Mouse (Mus musculus) forebrain, embryonic 10.5 days (tissue): Measurements from ENCODE around the gene Rplp1. TPM values are rescaled to one million over a fixed set of nuclear protein-coding genes. Genes with fewer than 3 reads are reported as not detected.

Experiments used
- DNase-seq: peaks from one replicate; pipeline ENCODE4 v3.0.0-alpha.2; 2017; ENCODE audit warnings: low spot score; ENCODE audit errors: extremely low spot score
- H3K27ac ChIP-seq: fragments of 300-500 bp; sonication (generic); 2 replicates; pipeline ENCODE4 v1.5.1; 2016; ENCODE audit warnings: mild to moderate bottlenecking
- H3K27me3 ChIP-seq: fragments of 300-500 bp; sonication (generic); 2 replicates; pipeline ENCODE4 v1.6.1; 2016; ENCODE audit warnings: mild to moderate bottlenecking; ENCODE audit not compliant: poor library complexity, severe bottlenecking
- H3K36me3 ChIP-seq: fragments of 300-500 bp; sonication (generic); replicated peaks from 2 replicates; pipeline ENCODE4 v1.6.1; 2016; ENCODE audit warnings: mild to moderate bottlenecking, moderate library complexity
- H3K4me1 ChIP-seq: fragments of 300-500 bp; sonication (generic); 2 replicates; pipeline ENCODE4 v1.6.1; 2016
- H3K4me3 ChIP-seq: fragments of 300-500 bp; sonication (generic); 2 replicates; pipeline ENCODE4 v1.5.1; 2016; ENCODE audit warnings: mild to moderate bottlenecking, moderate library complexity
- H3K9me3 ChIP-seq: fragments of 300-500 bp; sonication (generic); 2 replicates; pipeline ENCODE4 v1.6.1; 2016; ENCODE audit warnings: mild to moderate bottlenecking, moderate library complexity
- WGBS: fragments of 180-500 bp; shearing (Covaris S2); methylation state at CpG from one replicate; pipeline ENCODE4 v1.1.7; 2016; 5-methylcytosine and 5-hydroxymethylcytosine counted together
- polyA plus RNA-seq: library from polyadenylated mRNA; unstranded; fragments of >200 nt; fragmentation: Nextera tagmentation; extraction: Ambion mirVana; gene quantifications from 2 replicates; pipeline ENCODE4 v1.2.1, GENCODE M21; 2016

Gene Rplp1
- polyA plus RNA-seq, result 1,247 and 1,263 TPM in 2 replicates

DNA sequence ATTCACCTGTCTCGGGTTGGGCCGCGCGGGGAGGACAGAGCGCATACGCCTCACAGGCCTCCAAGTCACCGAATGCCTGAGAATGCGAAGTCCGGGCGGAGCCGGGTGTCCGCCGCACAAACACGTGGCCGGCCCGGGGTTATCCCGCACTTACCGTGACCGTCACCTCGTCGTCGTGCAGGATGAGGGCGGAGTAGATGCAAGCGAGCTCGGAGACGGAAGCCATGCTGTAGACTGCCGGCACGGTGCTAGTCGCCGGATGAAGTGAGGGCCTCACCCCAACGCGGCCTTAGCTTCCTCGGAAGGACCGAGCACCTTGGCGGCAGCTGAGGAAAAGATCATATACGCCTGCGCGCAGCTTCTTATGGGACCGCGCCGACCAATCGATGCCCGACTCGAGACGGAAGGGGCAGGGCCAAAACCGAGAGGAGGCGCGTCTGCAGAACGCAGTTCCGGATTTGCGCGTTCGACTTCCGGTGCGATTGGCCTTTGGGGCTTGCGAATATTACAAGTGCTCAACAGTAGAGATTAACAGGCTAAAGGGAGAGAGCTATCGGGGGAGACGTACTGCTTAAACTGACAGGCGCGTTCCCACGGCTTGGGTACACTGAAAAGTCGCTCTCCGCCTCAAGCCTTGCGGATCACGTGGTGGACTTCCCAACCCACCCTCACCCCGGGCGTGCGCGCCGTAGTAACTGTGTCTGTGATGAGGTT, at the start of gene Rplp1:
Rplp1 (minus strand) TSS at position 340 of the 714 bp plus-strand sequence.
- no peaks in the 10 kb centered on the region for H3K27me3 ChIP-seq
- H3K4me3 ChIP-seq, result peak within 1 kb of the TSS; percentile 96
- peaks cover 33% of the 10 kb centered on the region for H3K4me1 ChIP-seq
- no peaks in the 10 kb centered on the region for H3K9me3 ChIP-seq
- DNase-seq, result peak; percentile 96
- WGBS, result under 1% methylated on average over 70 of the region's 70 CpGs
- H3K27ac ChIP-seq, result peak within 1 kb of the TSS; percentile 93
- peaks cover 75% of the 10 kb centered on the region for H3K36me3 ChIP-seq

GRCm38 (mm10) chr9:61963356-61963755, 49.0 kb upstream of the Rplp1 start:
- peaks cover 35% of the 10 kb centered on the region for H3K4me1 ChIP-seq

DNA sequence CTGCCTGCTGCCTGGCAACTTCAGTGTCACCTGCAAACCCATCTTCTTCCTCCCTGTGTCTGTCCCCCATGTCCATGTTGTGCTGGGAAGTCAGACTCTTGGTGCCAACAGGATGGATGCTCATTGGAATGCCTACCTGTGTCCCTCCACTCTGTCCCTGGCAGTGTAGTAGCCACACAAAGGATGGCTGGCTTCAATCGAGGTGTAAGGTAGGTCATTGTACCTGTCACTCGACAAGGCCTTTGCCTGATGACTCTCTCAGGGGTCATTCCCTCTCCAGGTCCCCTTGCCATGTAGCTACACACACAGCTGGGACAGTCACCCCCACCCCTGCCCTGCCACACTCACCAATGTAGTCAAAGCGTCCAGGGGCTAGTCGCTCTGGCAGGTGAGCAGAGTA, 46.8 kb upstream of the Rplp1 start:
- 92% methylated on average over 4 of the region's 4 CpGs for WGBS
- Histone ChIP-seq H3K27me3 (no peaks in the 10 kb centered on the region; the same call in 1 of the 2 replicates), H3K9me3 (no peaks in the 10 kb centered on the region), H3K4me3 (no peak overlapping the region), H3K4me1 (peaks cover 35% of the 10 kb centered on the region), H3K27ac (no peak overlapping the region), H3K36me3 (no peaks in the 10 kb centered on the region)
- DNase-seq, result no peak

More at GRCm38 (mm10) chr9:61963356-61963755, 49.0 kb upstream of the Rplp1 start:
- no peak for DNase-seq
- no peak overlapping the region for H3K27ac ChIP-seq
- no peaks in the 10 kb centered on the region; the same call in 1 of the 2 replicates for H3K27me3 ChIP-seq
- no peaks in the 10 kb centered on the region for H3K9me3 ChIP-seq
- 84% methylated on average over 6 of the region's 6 CpGs for WGBS
- H3K36me3 ChIP-seq, result no peaks in the 10 kb centered on the region
- no peak overlapping the region for H3K4me3 ChIP-seq

DNA sequence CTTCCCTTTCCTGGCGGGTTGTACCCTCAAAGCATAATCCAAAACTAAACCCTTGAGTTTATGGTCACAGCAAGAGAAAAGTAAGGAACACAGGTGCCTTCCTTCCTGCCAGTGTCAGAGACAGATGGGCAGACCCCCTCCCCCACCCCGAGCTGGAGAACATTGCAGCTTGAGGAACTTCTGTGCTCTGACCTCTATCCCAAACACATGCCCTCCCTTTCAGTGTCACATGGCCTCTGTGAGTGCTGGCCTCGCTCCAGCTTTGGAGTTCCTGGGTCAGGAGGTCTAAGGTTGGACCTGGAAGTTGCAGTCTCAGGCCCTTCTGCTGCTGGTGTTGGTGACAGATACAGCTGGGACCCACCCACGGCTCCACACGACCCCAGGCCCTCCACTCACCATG, 46.4 kb upstream of the Rplp1 start:
- no peak overlapping the region for H3K27ac ChIP-seq
- no peaks in the 10 kb centered on the region for H3K36me3 ChIP-seq
- H3K27me3 ChIP-seq, result no peaks in the 10 kb centered on the region; the same call in 1 of the 2 replicates
- H3K4me3 ChIP-seq, result no peak overlapping the region
- no peaks in the 10 kb centered on the region for H3K9me3 ChIP-seq
- peaks cover 31% of the 10 kb centered on the region for H3K4me1 ChIP-seq
- no peak for DNase-seq
- WGBS, result 77% methylated on average over 5 of the region's 5 CpGs

- Histone ChIP-seq H3K27me3 (no peaks in the 10 kb centered on the region), H3K4me1 (peaks cover 24% of the 10 kb centered on the region), H3K4me3 (no peak overlapping the region), H3K27ac (0 out of 2 replicates have a peak overlapping the region, but pooled peaks have one; percentile 16), H3K9me3 (no peaks in the 10 kb centered on the region), H3K36me3 (no peaks in the 10 kb centered on the region)
- no peak for DNase-seq
- WGBS, result 94% methylated on average over 1 of the region's 1 CpGs
Observed at GRCm38 (mm10) chr9:61959921-61960569, 45.7 kb upstream of the Rplp1 start.

DNA sequence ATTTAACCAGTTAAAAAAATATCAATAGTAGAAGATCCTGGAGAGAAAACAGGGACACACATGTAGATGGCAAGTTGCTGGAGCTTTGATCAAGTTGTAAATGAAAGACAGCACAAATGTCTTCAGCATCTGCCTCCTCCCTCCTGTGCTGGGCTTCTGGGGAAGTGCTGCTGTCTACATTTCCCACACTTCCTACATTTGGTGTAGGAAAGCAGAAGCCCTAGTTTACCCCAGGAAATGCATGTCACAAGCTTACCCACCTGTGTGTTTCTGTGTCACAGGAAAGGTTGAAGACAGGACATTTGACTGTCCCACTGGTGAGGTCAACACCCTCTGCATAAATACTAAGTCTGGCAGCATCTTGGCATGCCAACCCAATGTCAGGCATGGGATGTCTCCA, 40.4 kb upstream of the Rplp1 start:
- Histone ChIP-seq H3K27ac (no peak overlapping the region), H3K27me3 (no peaks in the 10 kb centered on the region), H3K9me3 (no peaks in the 10 kb centered on the region), H3K36me3 (0 out of 2 replicates have a peak, but pooled peaks cover 3% of the 10 kb centered on the region), H3K4me1 (peaks cover 10% of the 10 kb centered on the region), H3K4me3 (no peak overlapping the region)
- no peak for DNase-seq

DNA sequence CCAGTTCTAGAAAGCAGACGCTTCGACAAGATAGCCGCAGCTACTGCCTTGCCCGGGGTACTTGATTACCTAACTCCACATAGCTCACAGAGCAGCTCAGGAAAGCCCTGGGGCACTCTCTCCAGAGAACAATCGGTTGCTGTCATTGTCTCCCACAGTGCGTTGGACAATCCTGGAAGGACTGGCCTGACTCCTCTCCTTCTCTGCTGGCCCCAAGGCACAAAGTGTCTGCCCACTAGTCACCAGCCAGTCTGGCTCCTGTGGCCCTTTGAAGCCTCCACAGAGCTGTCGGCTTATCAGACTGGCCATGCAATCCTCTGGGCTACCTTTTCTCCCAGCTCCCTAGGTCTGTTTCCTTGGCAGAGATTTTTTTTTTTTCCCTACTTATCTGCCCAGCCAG, 37.9 kb upstream of the Rplp1 start:
- H3K9me3 ChIP-seq, result no peaks in the 10 kb centered on the region
- 47% methylated on average over 7 of the region's 7 CpGs for WGBS
- peaks cover 28% of the 10 kb centered on the region for H3K4me1 ChIP-seq
- no peak overlapping the region for H3K4me3 ChIP-seq
- H3K36me3 ChIP-seq, result 0 out of 2 replicates have a peak, but pooled peaks cover 6% of the 10 kb centered on the region
- DNase-seq, result no peak
- H3K27me3 ChIP-seq, result no peaks in the 10 kb centered on the region
- H3K27ac ChIP-seq, result peak overlapping the region; percentile 56

DNA sequence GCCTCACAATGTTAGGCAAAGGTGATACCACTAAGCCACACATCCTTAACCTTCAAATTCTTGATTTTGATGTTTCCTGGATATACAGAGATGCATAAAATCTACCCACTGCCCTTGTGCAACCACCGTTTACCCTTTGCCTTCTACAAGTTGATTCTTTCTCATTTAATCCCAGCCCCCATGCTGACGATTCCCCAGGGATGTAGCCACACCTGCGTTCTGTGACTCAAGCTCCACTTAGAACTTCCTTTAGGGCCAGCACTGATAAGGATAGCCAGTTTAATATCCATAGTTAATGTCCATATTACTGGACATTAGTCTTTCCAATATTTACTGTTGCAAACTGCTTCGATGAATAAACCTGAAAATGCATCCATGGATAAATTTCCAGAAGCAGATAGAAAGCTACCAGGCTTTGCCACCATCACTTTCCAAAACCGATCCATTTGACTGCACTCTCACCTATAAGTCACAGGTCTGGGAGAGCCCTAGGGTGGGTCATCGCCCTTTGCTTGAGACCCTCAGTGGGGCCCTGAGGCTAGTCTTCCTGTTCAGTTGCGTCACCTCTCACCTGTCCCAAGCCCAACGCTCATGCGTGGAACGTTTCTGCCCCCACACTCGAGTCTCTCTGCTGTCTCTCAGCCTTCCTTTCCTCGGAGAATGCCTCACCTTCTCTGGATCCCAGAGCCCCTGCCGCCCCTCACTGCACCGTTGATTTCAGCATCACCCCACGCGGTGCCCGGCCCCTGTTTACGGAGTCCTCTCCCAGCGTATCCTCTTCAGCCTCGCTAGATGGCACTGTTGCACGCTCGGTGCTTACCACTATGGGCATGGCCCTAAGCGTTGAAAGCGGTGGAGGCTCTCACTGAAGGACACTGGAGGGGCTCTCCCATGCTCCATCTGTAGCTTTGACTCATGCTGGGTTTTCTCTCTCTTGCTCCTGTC, 33.3 kb upstream of the Rplp1 start:
- Histone ChIP-seq H3K27ac (peak overlapping the region; percentile 97), H3K27me3 (no peaks in the 10 kb centered on the region), H3K4me3 (peak overlapping the region; percentile 99), H3K4me1 (peaks cover 43% of the 10 kb centered on the region), H3K9me3 (no peaks in the 10 kb centered on the region), H3K36me3 (peaks cover 30% of the 10 kb centered on the region)
- peak; percentile 85 for DNase-seq
- 7% methylated on average over 24 of the region's 24 CpGs for WGBS

DNA sequence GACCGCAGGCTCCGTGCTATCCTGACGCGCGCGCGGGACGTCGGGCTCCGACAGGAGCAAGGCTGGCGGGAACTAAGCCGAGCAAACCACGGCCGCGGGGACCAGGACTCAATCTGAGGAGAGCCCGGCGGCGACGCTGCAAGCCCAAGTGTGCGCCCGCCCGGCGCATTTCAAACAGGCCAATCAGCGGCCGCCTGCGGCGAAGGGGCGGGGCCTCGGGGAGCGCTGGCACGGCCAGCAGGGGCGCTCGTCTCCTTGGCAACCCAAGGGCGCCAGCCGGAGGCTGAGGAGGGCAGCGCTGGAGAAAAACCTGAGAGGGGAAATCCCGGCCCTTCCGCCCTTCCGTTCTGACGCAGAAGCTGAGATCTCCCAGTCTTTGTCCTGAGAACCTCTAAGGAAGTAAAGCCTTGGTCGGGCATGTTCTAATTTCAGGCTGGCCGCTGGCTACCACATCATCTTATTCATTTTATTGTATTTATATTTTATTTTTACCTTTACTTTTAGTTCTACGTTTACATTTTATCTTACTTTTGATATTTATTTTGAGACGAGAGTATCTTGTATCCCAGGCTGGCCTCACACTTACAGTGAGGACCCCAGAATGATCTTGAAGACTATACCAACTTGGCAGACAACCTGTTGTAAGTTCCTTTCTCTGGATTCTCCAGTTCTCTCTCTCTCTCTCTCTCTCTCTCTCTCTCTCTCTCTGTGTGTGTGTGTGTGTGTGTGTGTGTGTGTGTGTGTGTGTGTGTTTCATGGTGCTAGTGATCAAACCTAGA, 32.5 kb upstream of the Rplp1 start, which contains the start of gene Kif23:
Kif23 (minus strand) TSS at position 152 of the 779 bp plus-strand sequence.
- under 1% methylated on average over 44 of the region's 44 CpGs for WGBS
- peak within 1 kb of the TSS; percentile 99 for H3K4me3 ChIP-seq
- peaks cover 36% of the 10 kb centered on the region for H3K4me1 ChIP-seq
- H3K27ac ChIP-seq, result peak within 1 kb of the TSS; percentile 97
- DNase-seq, result peak; percentile 99
- H3K27me3 ChIP-seq, result no peaks in the 10 kb centered on the region
- peaks cover 39% of the 10 kb centered on the region for H3K36me3 ChIP-seq
- H3K9me3 ChIP-seq, result no peaks in the 10 kb centered on the region

- H3K4me3 ChIP-seq, result peak overlapping the region; percentile 99
- H3K4me1 ChIP-seq, result peaks cover 34% of the 10 kb centered on the region
- no peaks in the 10 kb centered on the region for H3K27me3 ChIP-seq
- peak overlapping the region; percentile 97 for H3K27ac ChIP-seq
- no peak for DNase-seq
- WGBS, result 0% methylated on average over 38 of the region's 38 CpGs
- H3K36me3 ChIP-seq, result peaks cover 46% of the 10 kb centered on the region
- H3K9me3 ChIP-seq, result no peaks in the 10 kb centered on the region
Observed at GRCm38 (mm10) chr9:61945973-61946611, 31.8 kb upstream of the Rplp1 start.

- H3K27ac ChIP-seq, result no peak overlapping the region
- H3K27me3 ChIP-seq, result no peaks in the 10 kb centered on the region
- peaks cover 90% of the 10 kb centered on the region for H3K36me3 ChIP-seq
- no peaks in the 10 kb centered on the region for H3K9me3 ChIP-seq
- H3K4me1 ChIP-seq, result peaks cover 13% of the 10 kb centered on the region
- no peak for DNase-seq
- H3K4me3 ChIP-seq, result no peak overlapping the region
- WGBS, result 94% methylated on average over 3 of the region's 3 CpGs
Observed at GRCm38 (mm10) chr9:61941054-61941453, 26.7 kb upstream of the Rplp1 start.
